Mouse (Mus musculus) liver, embryonic 14.5 days (tissue): ENCODE data around the gene Card11.

Source experiments
- CTCF ChIP-seq: IDR thresholded peaks from 2 replicates; pipeline ENCODE4 v1.5.1; 2016; ENCODE audit warnings: antibody characterized with exemption, low read depth, control low read depth
- EP300 ChIP-seq: IDR thresholded peaks from 2 replicates; pipeline ENCODE4 v1.6.1; 2016; ENCODE audit warnings: antibody characterized with exemption, low read depth

DNA sequence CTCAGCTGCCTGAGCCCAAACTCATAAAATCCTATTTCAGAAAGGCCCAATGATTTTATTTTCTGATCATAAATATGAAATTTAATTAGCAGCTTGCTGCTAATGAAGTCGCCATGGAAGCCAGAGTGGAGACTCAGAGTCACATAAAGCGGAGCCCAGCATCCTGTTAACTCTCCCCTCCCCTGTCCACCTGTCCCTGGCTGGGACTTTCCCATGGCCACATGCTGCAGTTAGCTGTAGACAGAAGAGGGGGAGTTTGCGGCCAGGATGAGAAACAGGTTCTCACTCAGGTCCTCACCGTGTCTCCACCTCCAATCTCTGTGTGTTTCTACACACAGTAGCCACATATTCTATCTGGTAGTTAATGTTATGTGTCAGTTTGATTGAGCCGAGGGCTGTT lies 48.6 kb downstream of the Card11 start:
- TF ChIP-seq CTCF = no peak
- no peak for TF ChIP-seq EP300
